Comparison of ENCODE assay signal across 26 mouse cellular contexts in genomic region chr19:19848152-19848551, GRCm38 (mm10).
DNase-seq lines count a peak whose midpoint lies in the region; ATAC-seq lines count a peak whose summit lies in the region.
"Had no signal": no experiment of that assay in that cellular context is flagged by ENCODE, and none has a peak within 500 bp of the region (broad histone marks: within the 10 kb centered on the region; RNA-seq: fewer than 3 reads in every experiment).

No protein-coding gene starts in this region.

- H3K4me3 ChIP-seq in heart, embryonic 12.5 days: no peak overlapping the region
- H3K4me3 ChIP-seq in liver, embryonic 11.5 days (ENCODE audit: low read depth, low read length): no peak overlapping the region
- H3K4me3 ChIP-seq: embryonic facial prominence, embryonic 10.5 days; embryonic facial prominence, embryonic 13.5 days; erythroblast, embryonic 14.5 days; forebrain, embryonic 12.5 days; forebrain, embryonic 15.5 days; heart, embryonic 13.5 days; hindbrain, embryonic 12.5 days had no signal

- H3K9me3 ChIP-seq in heart, embryonic 12.5 days (replicated peaks): no peaks in the 10 kb centered on the region
- no peaks in the 10 kb centered on the region for H3K9me3 ChIP-seq in liver, embryonic 11.5 days (ENCODE audit: control insufficient read depth, low read length)
- H3K9me3 ChIP-seq: embryonic facial prominence, embryonic 10.5 days; embryonic facial prominence, embryonic 13.5 days; forebrain, embryonic 12.5 days; forebrain, embryonic 15.5 days; heart, embryonic 13.5 days; hindbrain, embryonic 12.5 days had no signal

- H3K4me2 ChIP-seq in heart, embryonic 12.5 days: no peak overlapping the region
- no peak overlapping the region for H3K4me2 ChIP-seq in liver, embryonic 11.5 days
- H3K4me2 ChIP-seq: embryonic facial prominence, embryonic 13.5 days; forebrain, embryonic 12.5 days; forebrain, embryonic 15.5 days; heart, embryonic 13.5 days; hindbrain, embryonic 12.5 days had no signal

- H3K27me3 ChIP-seq in heart, embryonic 12.5 days (replicated peaks): no peaks in the 10 kb centered on the region
- no peaks in the 10 kb centered on the region for H3K27me3 ChIP-seq in liver, embryonic 11.5 days (replicated peaks; ENCODE audit: control insufficient read depth, insufficient read depth, low read length)
- H3K27me3 ChIP-seq: embryonic facial prominence, embryonic 13.5 days; forebrain, embryonic 12.5 days; forebrain, embryonic 15.5 days; heart, embryonic 13.5 days; hindbrain, embryonic 12.5 days; Patski had no signal

- H3K9ac ChIP-seq in heart, embryonic 12.5 days: no peak overlapping the region
- H3K9ac ChIP-seq in liver, embryonic 11.5 days (ENCODE audit: low read depth, low read length): no peak overlapping the region
- H3K9ac ChIP-seq: embryonic facial prominence, embryonic 13.5 days; forebrain, embryonic 12.5 days; forebrain, embryonic 15.5 days; heart, embryonic 13.5 days; hindbrain, embryonic 12.5 days had no signal

- no peaks in the 10 kb centered on the region for H3K36me3 ChIP-seq in heart, embryonic 12.5 days
- H3K36me3 ChIP-seq in liver, embryonic 11.5 days (ENCODE audit: control insufficient read depth, insufficient read depth, low read length): no peaks in the 10 kb centered on the region
- H3K36me3 ChIP-seq: embryonic facial prominence, embryonic 10.5 days; embryonic facial prominence, embryonic 13.5 days; forebrain, embryonic 12.5 days; forebrain, embryonic 15.5 days; heart, embryonic 13.5 days; hindbrain, embryonic 12.5 days had no signal

- H3K27ac ChIP-seq in heart, embryonic 12.5 days (ENCODE audit: poor library complexity, severe bottlenecking): no peak overlapping the region
- H3K27ac ChIP-seq in liver, embryonic 11.5 days (ENCODE audit: low read depth, low read length): no peak overlapping the region
- H3K27ac ChIP-seq: embryonic facial prominence, embryonic 10.5 days; embryonic facial prominence, embryonic 13.5 days; forebrain, embryonic 12.5 days; forebrain, embryonic 15.5 days; heart, embryonic 13.5 days; hindbrain, embryonic 12.5 days had no signal

- 43% methylated on average over 4 of the region's 4 CpGs for WGBS in heart, embryonic 12.5 days
- WGBS in liver, embryonic 11.5 days: 66% methylated on average over 4 of the region's 4 CpGs

- peak; percentile 1 for DNase-seq in heart, adult 8-10 months (ENCODE audit: low spot score)
- peak; percentile 2 to 11 for DNase-seq in heart, postnatal 10 days
- DNase-seq in heart, postnatal 36 days: no peak
- peak; percentile 52 for DNase-seq in MN1 (ENCODE audit: low spot score)
- DNase-seq in retina, postnatal 1 day: peak; percentile 21
- no peak for DNase-seq in liver, embryonic 11.5 days (ENCODE audit: low spot score)
- DNase-seq: adrenal gland, postnatal 14 days; cerebellum, adult 11-12 months; cerebellum, adult 8-10 months; cerebellum, postnatal 10 days; cerebellum, postnatal 36 days; embryo, embryonic 11 days; gastrocnemius, postnatal 25 days; heart, postnatal 14 days had no signal

- intact Hi-C loops in heart, postnatal 10 days (cut with DNase I): no loop called here
- intact Hi-C loops in heart, postnatal 36 days (cut with DNase I): no loop called here

- ATAC-seq in heart, embryonic 12.5 days (ENCODE audit: insufficient number of reproducible peaks, low FRiP score): no peak
- no peak for ATAC-seq in liver, embryonic 11.5 days (replicated peaks; ENCODE audit: low FRiP score)
- ATAC-seq: forebrain, embryonic 15.5 days; hindbrain, embryonic 16.5 days; inflammation-experienced regulatory T-cells, adult 6 months; intestine, embryonic 16.5 days; Patski had no signal

- no peaks in the 10 kb centered on the region for H3K4me1 ChIP-seq in heart, embryonic 12.5 days (replicated peaks)
- no peaks in the 10 kb centered on the region for H3K4me1 ChIP-seq in liver, embryonic 11.5 days (replicated peaks; ENCODE audit: control insufficient read depth, insufficient read depth, low read length)
- H3K4me1 ChIP-seq: embryonic facial prominence, embryonic 10.5 days; embryonic facial prominence, embryonic 13.5 days; forebrain, embryonic 12.5 days; forebrain, embryonic 15.5 days; heart, embryonic 13.5 days; hindbrain, embryonic 12.5 days had no signal

Comparison
In these comparisons a context has a peak if more than half of its experiments do, and no peak if none do; other contexts are left out.
1. DNase-seq: peak in heart, adult 8-10 months (single experiment), heart, postnatal 10 days (2 of 2), MN1 (single experiment) and retina, postnatal 1 day (single experiment); none in heart, postnatal 36 days (0 of 2) and liver, embryonic 11.5 days (single experiment).